ENCODE assay signal across 18 mouse cellular contexts in genomic region chr15:100752439-100752838, GRCm38 (mm10). TPM values are rescaled to one million over a fixed set of nuclear protein-coding genes. Genes with fewer than 3 reads are reported as not detected.
A peak's percentile ranks its signal among the peaks of the same experiment; 100 is the strongest.
DNase-seq lines count a peak whose midpoint lies in the region.
"Had no signal": no experiment of that assay in that cellular context is flagged by ENCODE, and none has a peak within 500 bp of the region (broad histone marks: within the 10 kb centered on the region; RNA-seq: fewer than 3 reads in every experiment).

No protein-coding gene starts in this region.

- DNase-seq in heart, adult 11 months = peak; percentile 39
- no peak for DNase-seq in heart, postnatal 36 days
- DNase-seq in 416B (ENCODE audit: low read depth) = peak; percentile 56
- DNase-seq in CD4-positive helper T cell, adult 2 months (ENCODE audit: low read depth, low spot score) = peak; percentile 43
- peak; percentile 59 for DNase-seq in naive thymus-derived CD4-positive, alpha-beta T cell, adult 2 months (ENCODE audit: low read depth)
- DNase-seq in frontal cortex, postnatal 14 days (ENCODE audit: low spot score in 2 of 2) = no peak
- DNase-seq in kidney, postnatal 36 days = no peak
- DNase-seq in ovary, postnatal 10 days (ENCODE audit: low spot score) = no peak
- DNase-seq: adrenal gland, postnatal 10 days; adrenal gland, postnatal 36 days; cerebellum, adult 18-20 months; cerebellum, adult 9-10 months; cerebellum, postnatal 14 days; gastrocnemius, adult 2 months; gastrocnemius, postnatal 14 days; heart, adult 18-20 months; heart, postnatal 10 days; heart, postnatal 4 days had no signal

- intact Hi-C loops in heart, postnatal 36 days (cut with DNase I) = loop anchor here (10.0 kb wide), 1 partner anchor 362 kb away; the partner anchor contains the start of gene Ankrd33

RNA-seq across cellular contexts. Expression of gene Slc4a8, which starts 9.1 kb away (rescaled TPM):
- total RNA-seq in heart, postnatal 36 days (2021) = 1 to 10 TPM; 2.3 to 2.7 TPM

RNA-seq across cellular contexts. Expression of gene Galnt6, which starts 23.3 kb away (rescaled TPM):
- under 1 TPM; 0.72 to 0.98 TPM for total RNA-seq in heart, postnatal 36 days (2021)

Comparison
In these comparisons a context has a peak if more than half of its experiments do, and no peak if none do; other contexts are left out.
1. DNase-seq: peak in heart, adult 11 months (single experiment), 416B (single experiment), CD4-positive helper T cell, adult 2 months (single experiment) and naive thymus-derived CD4-positive, alpha-beta T cell, adult 2 months (single experiment); none in heart, postnatal 36 days (0 of 2), frontal cortex, postnatal 14 days (0 of 2), kidney, postnatal 36 days (0 of 2) and ovary, postnatal 10 days (single experiment).